ENCODE assay signal across 10 mouse cellular contexts in the genomic region with DNA sequence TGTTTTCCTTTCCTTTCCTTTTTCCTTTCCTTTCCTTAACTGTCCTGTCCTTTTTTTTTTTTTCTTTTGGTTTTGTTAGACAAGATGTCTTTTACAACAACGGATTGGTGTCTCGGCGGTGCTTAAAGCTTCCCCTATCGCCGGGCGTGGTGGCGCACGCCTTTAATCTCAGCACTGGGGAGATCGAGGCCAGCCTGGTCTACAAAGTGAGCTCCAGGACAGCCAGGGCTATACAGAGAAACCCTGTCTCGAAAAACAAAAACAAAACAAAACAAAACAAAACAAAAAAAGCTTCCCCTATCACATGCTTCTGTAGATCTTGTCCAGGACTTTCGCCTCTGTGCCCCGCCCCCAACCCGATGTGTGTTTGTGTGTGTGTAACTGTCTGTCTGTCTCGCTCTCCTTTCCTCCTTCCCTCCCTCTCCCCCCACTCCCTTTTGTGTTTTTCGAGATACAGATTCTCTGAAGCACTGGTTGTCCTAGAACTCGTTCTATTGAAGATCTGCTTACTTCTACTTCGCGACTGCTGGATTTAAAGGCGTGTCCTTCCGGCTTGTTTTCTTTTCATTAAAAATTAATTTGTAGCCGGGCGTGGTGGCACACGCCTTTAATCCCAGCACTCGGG. TPM values are rescaled to one million over a fixed set of nuclear protein-coding genes. Genes with fewer than 3 reads are reported as not detected.
DNase-seq lines count a peak whose midpoint lies in the region; ATAC-seq and TF ChIP-seq lines count a peak whose summit lies in the region.
"Had no signal": no experiment of that assay in that cellular context is flagged by ENCODE, and none has a peak within 500 bp of the region (broad histone marks: within the 10 kb centered on the region; RNA-seq: fewer than 3 reads in every experiment).

No protein-coding gene starts in this region.

- DNase-seq in heart, adult 2 months, result no peak
- DNase-seq in heart, postnatal 4 days, result no peak
- no peak for DNase-seq in ES-E14 (ENCODE audit: low read depth, low spot score)
- DNase-seq in liver, embryonic 14.5 days (ENCODE audit: low read depth in 3 of 3, low spot score in 3 of 3), result no peak
- DNase-seq in stomach, postnatal 0 days (ENCODE audit: low spot score), result no peak
- no peak for DNase-seq in frontal cortex, adult 2 months (ENCODE audit: extremely low spot score in 1 of 2, low spot score in 1 of 2)
- DNase-seq in cerebellum, adult 9-10 months, result no peak

- H3K4me2 ChIP-seq in forebrain, embryonic 15.5 days (replicated peaks), result peak overlapping the region; percentile 61
- peak overlapping the region; percentile 97 for H3K4me2 ChIP-seq in liver, embryonic 14.5 days (ENCODE audit: low read depth)
- H3K4me2 ChIP-seq in stomach, postnatal 0 days (replicated peaks; ENCODE audit: low read depth), result peak overlapping the region; percentile 77

- H3K79me2 ChIP-seq in heart, adult 2 months (replicated peaks; ENCODE audit: control insufficient read depth, insufficient read depth, low read length), result no peaks in the 10 kb centered on the region

- no peaks in the 10 kb centered on the region for H3K9me3 ChIP-seq in ES-E14 (ENCODE audit: control insufficient read depth, insufficient read depth, low read depth, low read length)
- H3K9me3 ChIP-seq in forebrain, embryonic 15.5 days, result no peaks in the 10 kb centered on the region
- no peaks in the 10 kb centered on the region for H3K9me3 ChIP-seq in liver, embryonic 14.5 days (ENCODE audit: control insufficient read depth, low read length)
- no peaks in the 10 kb centered on the region for H3K9me3 ChIP-seq in stomach, postnatal 0 days (ENCODE audit: control insufficient read depth, low read length)

- 2% methylated on average over 24 of the region's 24 CpGs for WGBS in heart, adult 2 months
- WGBS in forebrain, embryonic 15.5 days, result 6% methylated on average over 24 of the region's 24 CpGs
- WGBS in liver, embryonic 14.5 days (ENCODE audit: insufficient replicate concordance), result 3% methylated on average over 24 of the region's 24 CpGs
- WGBS in stomach, postnatal 0 days, result 4% methylated on average over 24 of the region's 24 CpGs

- no peaks in the 10 kb centered on the region for H3K36me3 ChIP-seq in heart, adult 2 months (ENCODE audit: control insufficient read depth, insufficient read depth, low read length)
- H3K36me3 ChIP-seq in ES-E14 (ENCODE audit: control insufficient read depth, insufficient read depth, low read length, poor library complexity, severe bottlenecking), result peaks cover 22% of the 10 kb centered on the region
- peaks cover 21% of the 10 kb centered on the region for H3K36me3 ChIP-seq in forebrain, embryonic 15.5 days
- peaks cover 4% of the 10 kb centered on the region; the same call in 1 of the 2 replicates for H3K36me3 ChIP-seq in liver, embryonic 14.5 days (replicated peaks; ENCODE audit: control insufficient read depth, insufficient read depth, low read depth)
- peaks cover 12% of the 10 kb centered on the region for H3K36me3 ChIP-seq in stomach, postnatal 0 days (ENCODE audit: control insufficient read depth, insufficient read depth, low read length)

- in situ Hi-C loops in ES-E14 (cut with MboI; ENCODE audit: low sequenced_read_pairs in 2 of 2, unreplicated experiment in 2 of 2), result no loop called here

- intact Hi-C loops in heart, adult 2 months (cut with DNase I), result loop anchor here (1.0 to 2.0 kb wide), 3 partner anchors 11 to 39 kb away; partner anchors contain the start of genes Gfer, Noxo1 and Zfp598

- TF ChIP-seq CTCF in heart, adult 2 months (IDR thresholded peaks at IDR 0.05), result no peak
- no peak for TF ChIP-seq CTCF in liver, embryonic 14.5 days (IDR thresholded peaks at IDR 0.05; ENCODE audit: low read depth)
- TF ChIP-seq CTCF in stomach, postnatal 0 days (IDR thresholded peaks at IDR 0.05; ENCODE audit: low read depth), result no peak

- TF ChIP-seq POLR2A in heart, adult 2 months (IDR thresholded peaks at IDR 0.05; ENCODE audit: insufficient read depth, low read depth, low read length), result no peak

- H3K4me1 ChIP-seq in heart, adult 2 months (ENCODE audit: control insufficient read depth, insufficient read depth, low read length), result no peaks in the 10 kb centered on the region; the same call in 1 of the 2 replicates
- no peaks in the 10 kb centered on the region; a peak in 1 of 4 replicates for H3K4me1 ChIP-seq in ES-E14 (ENCODE audit: control insufficient read depth in 2 of 2, insufficient read depth in 2 of 2, low read length in 2 of 2, poor library complexity in 1 of 2)
- peaks cover 20% of the 10 kb centered on the region for H3K4me1 ChIP-seq in forebrain, embryonic 15.5 days
- peaks cover 12 to 14% of the 10 kb centered on the region in 2 experiments for H3K4me1 ChIP-seq in liver, embryonic 14.5 days (replicated peaks; ENCODE audit: control insufficient read depth in 2 of 2, insufficient read depth in 2 of 2, low read length in 1 of 2)
- no peaks in the 10 kb centered on the region for H3K4me1 ChIP-seq in stomach, postnatal 0 days (replicated peaks; ENCODE audit: control insufficient read depth, insufficient read depth)

- TF ChIP-seq EP300 in heart, adult 2 months (IDR thresholded peaks at IDR 0.05; ENCODE audit: insufficient read depth, low read depth, low read length), result no peak
- TF ChIP-seq EP300 in liver, embryonic 14.5 days (IDR thresholded peaks at IDR 0.05; ENCODE audit: low read depth), result no peak
- no peak for TF ChIP-seq EP300 in stomach, postnatal 0 days (optimal IDR thresholded peaks at IDR 0.05)

- H3K9ac ChIP-seq in heart, adult 2 months (ENCODE audit: low read depth, low read length), result peak overlapping the region; percentile 79
- peak overlapping the region; percentile 53; the same call in 1 of the 2 replicates for H3K9ac ChIP-seq in ES-E14 (ENCODE audit: insufficient read depth, low read depth, low read length, poor library complexity, severe bottlenecking)
- peak overlapping the region; percentile 57 for H3K9ac ChIP-seq in forebrain, embryonic 15.5 days (replicated peaks)
- peak overlapping the region; percentile 83 for H3K9ac ChIP-seq in liver, embryonic 14.5 days (replicated peaks)
- H3K9ac ChIP-seq in stomach, postnatal 0 days (ENCODE audit: low read length), result peak overlapping the region; percentile 72

- ATAC-seq in forebrain, embryonic 15.5 days (replicated peaks), result peak; percentile 72
- peak; percentile 61; the same call in 1 of the 2 replicates for ATAC-seq in liver, embryonic 14.5 days (ENCODE audit: insufficient read depth)
- ATAC-seq in stomach, postnatal 0 days (ENCODE audit: low FRiP score, low TSS enrichment), result no peak

- H3K27me3 ChIP-seq in heart, adult 2 months (ENCODE audit: control insufficient read depth, insufficient read depth, low read length), result no peaks in the 10 kb centered on the region
- H3K27me3 ChIP-seq in forebrain, embryonic 15.5 days, result no peaks in the 10 kb centered on the region
- no peaks in the 10 kb centered on the region for H3K27me3 ChIP-seq in liver, embryonic 14.5 days (ENCODE audit: control insufficient read depth, insufficient read depth, low read length)
- H3K27me3 ChIP-seq in stomach, postnatal 0 days (ENCODE audit: control insufficient read depth, insufficient read depth, low read length), result no peaks in the 10 kb centered on the region
- H3K27me3 ChIP-seq: Patski had no signal

- peak overlapping the region; percentile 85 for H3K27ac ChIP-seq in heart, adult 2 months
- H3K27ac ChIP-seq in ES-E14 (ENCODE audit: insufficient read depth, low read depth, low read length, poor library complexity, severe bottlenecking), result peak overlapping the region; percentile 60; the same call in 1 of the 2 replicates
- peak overlapping the region; percentile 80 for H3K27ac ChIP-seq in forebrain, embryonic 15.5 days (replicated peaks)
- H3K27ac ChIP-seq in liver, embryonic 14.5 days, result peak overlapping the region; percentile 90
- H3K27ac ChIP-seq in stomach, postnatal 0 days (replicated peaks), result peak overlapping the region; percentile 86

- H3K4me3 ChIP-seq in heart, adult 2 months, result peak overlapping the region; percentile 83
- H3K4me3 ChIP-seq in ES-E14 (ENCODE audit: insufficient read depth in 1 of 2, low read depth in 1 of 2, low read length in 2 of 2, poor library complexity in 1 of 2, severe bottlenecking in 1 of 2), result peak overlapping the region; percentile 83 to 96
- peak overlapping the region; percentile 64 for H3K4me3 ChIP-seq in forebrain, embryonic 15.5 days
- peak overlapping the region; percentile 72 to 86 for H3K4me3 ChIP-seq in liver, embryonic 14.5 days (ENCODE audit: insufficient read depth in 1 of 2, low read depth in 2 of 2, low read length in 2 of 2)
- H3K4me3 ChIP-seq in stomach, postnatal 0 days (ENCODE audit: low read depth, low read length), result peak overlapping the region; percentile 66

RNA-seq across cellular contexts. Expression of gene Tbl3, which starts 0.5 kb away (rescaled TPM):
- total RNA-seq in heart, adult 2 months (2021), result 10 to 100 TPM; 17.4 to 19.4 TPM
- polyA plus RNA-seq in heart, adult 2 months (2012; rRNA removed), result 34.2 and 39.2 TPM in 2 replicates
- total RNA-seq in heart, postnatal 4 days (2021), result 10 to 100 TPM; 25.2 to 29.2 TPM
- total RNA-seq in ES-E14 (2012; rRNA removed), result 108 and 119 TPM in 2 replicates
- 79.5 and 83.9 TPM in 2 replicates for polyA plus RNA-seq in forebrain, embryonic 15.5 days (2015; fragmentation: Nextera tagmentation; extraction: Ambion mirVana)
- polyA plus RNA-seq in liver, embryonic 14.5 days (2012; rRNA removed), result 20.5 and 26.8 TPM in 2 replicates
- 31.3 and 33.4 TPM in 2 replicates for polyA plus RNA-seq in liver, embryonic 14.5 days (2014; fragmentation: Nextera tagmentation; extraction: Ambion mirVana)
- 33.7 and 36.3 TPM in 2 replicates for polyA plus RNA-seq in stomach, postnatal 0 days (2015; fragmentation: Nextera tagmentation; extraction: Ambion mirVana)
- 56.1 and 56.2 TPM in 2 replicates for polyA plus RNA-seq in frontal cortex, adult 2 months (2012; rRNA removed)

RNA-seq across cellular contexts. Expression of gene Rnf151, which starts 9.9 kb away (rescaled TPM):
- not detected for total RNA-seq in heart, adult 2 months (2021)
- 0.15 and 0.68 TPM in 2 replicates for polyA plus RNA-seq in heart, adult 2 months (2012; rRNA removed)
- not detected for total RNA-seq in heart, postnatal 4 days (2021)
- total RNA-seq in ES-E14 (2012; rRNA removed), result 0.71 and 0.95 TPM in 2 replicates
- not detected in 2 replicates for polyA plus RNA-seq in forebrain, embryonic 15.5 days (2015; fragmentation: Nextera tagmentation; extraction: Ambion mirVana)
- polyA plus RNA-seq in liver, embryonic 14.5 days (2012; rRNA removed), result 0.11 and 0.29 TPM in 2 replicates
- not detected in 2 replicates for polyA plus RNA-seq in liver, embryonic 14.5 days (2014; fragmentation: Nextera tagmentation; extraction: Ambion mirVana)
- 0.10 TPM in 1 of 2 replicates, not detected in the other for polyA plus RNA-seq in stomach, postnatal 0 days (2015; fragmentation: Nextera tagmentation; extraction: Ambion mirVana)
- 0.11 and 0.38 TPM in 2 replicates for polyA plus RNA-seq in frontal cortex, adult 2 months (2012; rRNA removed)
- total RNA-seq: neutrophil, adult 5-6 weeks had no signal

RNA-seq across cellular contexts. Expression of gene Rps2, which starts 10.0 kb away (rescaled TPM):
- 100 to 1,000 TPM; 675 to 722 TPM for total RNA-seq in heart, adult 2 months (2021)
- polyA plus RNA-seq in heart, adult 2 months (2012; rRNA removed), result 2,277 and 2,346 TPM in 2 replicates
- 100 to 1,000 TPM; 734 to 782 TPM for total RNA-seq in heart, postnatal 4 days (2021)
- total RNA-seq in ES-E14 (2012; rRNA removed), result 3,495 and 3,661 TPM in 2 replicates
- polyA plus RNA-seq in forebrain, embryonic 15.5 days (2015; fragmentation: Nextera tagmentation; extraction: Ambion mirVana), result 816 and 846 TPM in 2 replicates
- 2,096 and 2,246 TPM in 2 replicates for polyA plus RNA-seq in liver, embryonic 14.5 days (2012; rRNA removed)
- polyA plus RNA-seq in liver, embryonic 14.5 days (2014; fragmentation: Nextera tagmentation; extraction: Ambion mirVana), result 1,219 and 1,250 TPM in 2 replicates
- polyA plus RNA-seq in stomach, postnatal 0 days (2015; fragmentation: Nextera tagmentation; extraction: Ambion mirVana), result 1,081 and 1,135 TPM in 2 replicates
- polyA plus RNA-seq in frontal cortex, adult 2 months (2012; rRNA removed), result 967 and 1,066 TPM in 2 replicates

RNA-seq across cellular contexts. Expression of gene Noxo1, which starts 11.9 kb away (rescaled TPM):
- total RNA-seq in heart, adult 2 months (2021), result 1 to 10 TPM in 1 of 2 experiments, under 1 TPM in 1; 0.65 to 1.0 TPM
- polyA plus RNA-seq in heart, adult 2 months (2012; rRNA removed), result 2.4 and 4.5 TPM in 2 replicates
- total RNA-seq in heart, postnatal 4 days (2021), result 1 to 10 TPM; 1.9 to 2.1 TPM
- total RNA-seq in ES-E14 (2012; rRNA removed), result 2.9 and 7.5 TPM in 2 replicates
- 1.4 and 2.0 TPM in 2 replicates for polyA plus RNA-seq in forebrain, embryonic 15.5 days (2015; fragmentation: Nextera tagmentation; extraction: Ambion mirVana)
- 0.87 and 0.97 TPM in 2 replicates for polyA plus RNA-seq in liver, embryonic 14.5 days (2012; rRNA removed)
- 0.25 and 0.30 TPM in 2 replicates for polyA plus RNA-seq in liver, embryonic 14.5 days (2014; fragmentation: Nextera tagmentation; extraction: Ambion mirVana)
- polyA plus RNA-seq in stomach, postnatal 0 days (2015; fragmentation: Nextera tagmentation; extraction: Ambion mirVana), result 3.3 and 3.7 TPM in 2 replicates
- 5.9 and 6.7 TPM in 2 replicates for polyA plus RNA-seq in frontal cortex, adult 2 months (2012; rRNA removed)

RNA-seq across cellular contexts. Expression of gene Gfer, which starts 12.0 kb away (rescaled TPM):
- 10 to 100 TPM; 20.3 to 21.5 TPM for total RNA-seq in heart, adult 2 months (2021)
- polyA plus RNA-seq in heart, adult 2 months (2012; rRNA removed), result 14.0 and 14.6 TPM in 2 replicates
- total RNA-seq in heart, postnatal 4 days (2021), result 10 to 100 TPM; 23.3 to 25.6 TPM
- 61.8 and 63.4 TPM in 2 replicates for total RNA-seq in ES-E14 (2012; rRNA removed)
- 38.7 TPM in 2 replicates for polyA plus RNA-seq in forebrain, embryonic 15.5 days (2015; fragmentation: Nextera tagmentation; extraction: Ambion mirVana)
- polyA plus RNA-seq in liver, embryonic 14.5 days (2012; rRNA removed), result 13.9 and 19.5 TPM in 2 replicates
- 30.2 and 32.3 TPM in 2 replicates for polyA plus RNA-seq in liver, embryonic 14.5 days (2014; fragmentation: Nextera tagmentation; extraction: Ambion mirVana)
- polyA plus RNA-seq in stomach, postnatal 0 days (2015; fragmentation: Nextera tagmentation; extraction: Ambion mirVana), result 27.2 and 27.7 TPM in 2 replicates
- 22.6 and 24.1 TPM in 2 replicates for polyA plus RNA-seq in frontal cortex, adult 2 months (2012; rRNA removed)
